30 mouse cellular contexts compared by ENCODE assay signal in genomic region chr4:119588037-119588436, GRCm38 (mm10). TPM values are rescaled to one million over a fixed set of nuclear protein-coding genes. Genes with fewer than 3 reads are reported as not detected.
DNase-seq lines count a peak whose midpoint lies in the region; ATAC-seq and TF ChIP-seq lines count a peak whose summit lies in the region.
"Had no signal": no experiment of that assay in that cellular context is flagged by ENCODE, and none has a peak within 500 bp of the region (broad histone marks: within the 10 kb centered on the region; RNA-seq: fewer than 3 reads in every experiment).

No protein-coding gene starts in this region.

- CTCF ChIA-PET in Patski (lab: Charles Lee): interaction anchor here (0.8 to 0.9 kb wide), 2 partner anchors 18 to 20 kb away, joined by 3 to 4 read pairs; no protein-coding TSS in a partner anchor

- no peak for ATAC-seq in liver, embryonic 12.5 days
- ATAC-seq in Patski: no peak
- ATAC-seq: forebrain, embryonic 15.5 days; inflammation-experienced regulatory T-cells, adult 6 months; midbrain, embryonic 16.5 days had no signal

- H3K9ac ChIP-seq in liver, adult 2 months (ENCODE audit: low read depth, low read length): no peak overlapping the region
- H3K9ac ChIP-seq in liver, embryonic 12.5 days: no peak overlapping the region
- H3K9ac ChIP-seq: embryonic facial prominence, embryonic 15.5 days; forebrain, embryonic 15.5 days; hindbrain, embryonic 13.5 days; stomach, embryonic 15.5 days had no signal

- peak; percentile 21; the same call in 1 of the 2 replicates for TF ChIP-seq CTCF in gastrocnemius, adult 2 months (IDR thresholded peaks at IDR 0.05)
- peak; percentile 8; the same call in 1 of the 2 replicates for TF ChIP-seq CTCF in liver, adult 2 months (IDR thresholded peaks at IDR 0.05; ENCODE audit: low read depth, low read length)
- TF ChIP-seq CTCF in Patski (IDR thresholded peaks at IDR 0.05): peak; percentile 30

- H3K9me3 ChIP-seq in liver, embryonic 12.5 days (replicated peaks): no peaks in the 10 kb centered on the region
- H3K9me3 ChIP-seq in midbrain, embryonic 10.5 days (replicated peaks): no peaks in the 10 kb centered on the region
- H3K9me3 ChIP-seq: embryonic facial prominence, embryonic 15.5 days; forebrain, embryonic 15.5 days; hindbrain, embryonic 13.5 days; megakaryocyte, embryonic 14.5 days; stomach, embryonic 15.5 days had no signal

- 100% methylated on average over 2 of the region's 2 CpGs for WGBS in liver, adult 2 months
- 89% methylated on average over 2 of the region's 2 CpGs for WGBS in liver, embryonic 12.5 days (ENCODE audit: insufficient replicate concordance)
- 95% methylated on average over 2 of the region's 2 CpGs for WGBS in midbrain, embryonic 10.5 days

- H3K79me2 ChIP-seq in liver, adult 2 months (ENCODE audit: control insufficient read depth, insufficient read depth, low read length): peaks cover 3% of the 10 kb centered on the region; the same call in 1 of the 2 replicates

- in situ Hi-C loops in Patski (cut with MboI; ENCODE audit: low pct_unique_long_range_greater_than_20kb): no loop called here

- POLR2A ChIA-PET in Patski (lab: Charles Lee): no interaction called here

- H3K27me3 ChIP-seq in liver, adult 2 months (ENCODE audit: control insufficient read depth, insufficient read depth, low read length): no peaks in the 10 kb centered on the region
- H3K27me3 ChIP-seq in liver, embryonic 12.5 days (replicated peaks): no peaks in the 10 kb centered on the region
- H3K27me3 ChIP-seq in Patski: no peaks in the 10 kb centered on the region
- H3K27me3 ChIP-seq in midbrain, embryonic 10.5 days (ENCODE audit: low read depth, poor library complexity, severe bottlenecking): no peaks in the 10 kb centered on the region
- H3K27me3 ChIP-seq: embryonic facial prominence, embryonic 15.5 days; forebrain, embryonic 15.5 days; hindbrain, embryonic 13.5 days; megakaryocyte, embryonic 14.5 days; stomach, embryonic 15.5 days had no signal

- DNase-seq in gastrocnemius, adult 2 months: no peak
- no peak for DNase-seq in gastrocnemius, postnatal 36 days
- no peak for DNase-seq in liver, adult 2 months (ENCODE audit: extremely low read depth, low read depth, low spot score)
- DNase-seq in A20 (ENCODE audit: low read depth, low spot score) (peak; percentile 42), Patski (ENCODE audit: low read depth, low spot score) (no peak)
- no peak for DNase-seq in cerebellum, adult 8-10 months
- no peak for DNase-seq in midbrain, embryonic 10.5 days (ENCODE audit: low spot score)
- DNase-seq: adrenal gland, postnatal 14 days; cerebellum, adult 9-10 months; gastrocnemius, postnatal 14 days; heart, adult 18-20 months; kidney, adult 9 months; kidney, postnatal 36 days; lung, postnatal 36 days; thymus, postnatal 36 days had no signal

- H3K27ac ChIP-seq in gastrocnemius, adult 2 months: no peak overlapping the region
- H3K27ac ChIP-seq in liver, adult 2 months (replicated peaks; ENCODE audit: insufficient read depth, low read depth, low read length): no peak overlapping the region
- H3K27ac ChIP-seq in liver, embryonic 12.5 days: no peak overlapping the region
- H3K27ac ChIP-seq in midbrain, embryonic 10.5 days (replicated peaks): no peak overlapping the region
- H3K27ac ChIP-seq: embryonic facial prominence, embryonic 15.5 days; forebrain, embryonic 15.5 days; hindbrain, embryonic 13.5 days; stomach, embryonic 15.5 days had no signal

- H3K4me3 ChIP-seq in gastrocnemius, adult 2 months: no peak overlapping the region
- H3K4me3 ChIP-seq in liver, adult 2 months (ENCODE audit: insufficient read depth, low read depth, low read length): no peak overlapping the region
- H3K4me3 ChIP-seq in liver, embryonic 12.5 days: no peak overlapping the region
- H3K4me3 ChIP-seq in midbrain, embryonic 10.5 days: no peak overlapping the region
- H3K4me3 ChIP-seq: embryonic facial prominence, embryonic 15.5 days; forebrain, embryonic 15.5 days; hindbrain, embryonic 13.5 days; megakaryocyte, embryonic 14.5 days; stomach, embryonic 15.5 days had no signal

- TF ChIP-seq POLR2A in liver, adult 2 months (IDR thresholded peaks at IDR 0.05; ENCODE audit: extremely low read depth, insufficient read depth, low read length): no peak

- intact Hi-C loops in gastrocnemius, adult 2 months (cut with DNase I): no loop called here
- intact Hi-C loops in gastrocnemius, postnatal 36 days (cut with DNase I): no loop called here

- no peaks in the 10 kb centered on the region; the same call in 1 of the 2 replicates for H3K4me1 ChIP-seq in liver, adult 2 months (ENCODE audit: control insufficient read depth, insufficient read depth, low read length)
- no peaks in the 10 kb centered on the region for H3K4me1 ChIP-seq in liver, embryonic 12.5 days
- peaks cover 6% of the 10 kb centered on the region for H3K4me1 ChIP-seq in midbrain, embryonic 10.5 days
- H3K4me1 ChIP-seq: embryonic facial prominence, embryonic 15.5 days; hindbrain, embryonic 13.5 days; stomach, embryonic 15.5 days had no signal

- peaks cover 15% of the 10 kb centered on the region for H3K36me3 ChIP-seq in liver, adult 2 months (ENCODE audit: control insufficient read depth, insufficient read depth, low read length)
- H3K36me3 ChIP-seq in liver, embryonic 12.5 days: peaks cover 25% of the 10 kb centered on the region
- peaks cover 29% of the 10 kb centered on the region for H3K36me3 ChIP-seq in midbrain, embryonic 10.5 days

- no peak overlapping the region for H3K4me2 ChIP-seq in liver, embryonic 12.5 days
- H3K4me2 ChIP-seq: embryonic facial prominence, embryonic 15.5 days; forebrain, embryonic 15.5 days; hindbrain, embryonic 13.5 days; stomach, embryonic 15.5 days had no signal

RNA-seq across cellular contexts. Expression of gene Frg2f1, which starts 48.7 kb away (rescaled TPM):
- total RNA-seq in gastrocnemius, adult 2 months (2021): 1 to 10 TPM; 4.0 to 4.5 TPM
- total RNA-seq in gastrocnemius, postnatal 36 days (2021): 1 to 10 TPM; 4.4 to 4.6 TPM
- 7.9 and 12.1 TPM in 2 replicates for total RNA-seq in liver, adult 2 months (2014; rRNA removed)
- polyA plus RNA-seq in liver, adult 2 months (2012; rRNA removed): 9.6 and 9.7 TPM in 2 replicates
- 1.1 and 1.2 TPM in 2 replicates for polyA plus RNA-seq in liver, embryonic 12.5 days (2016; fragmentation: Nextera tagmentation; extraction: Ambion mirVana)
- polyA plus RNA-seq in Patski (2021): 3.8 TPM
- 2.7 and 2.8 TPM in 2 replicates for polyA plus RNA-seq in midbrain, embryonic 10.5 days (2016; fragmentation: Nextera tagmentation; extraction: Ambion mirVana)

RNA-seq across cellular contexts. Expression of gene Guca2a, which starts 49.5 kb away (rescaled TPM):
- not detected for total RNA-seq in gastrocnemius, adult 2 months (2021)
- total RNA-seq in gastrocnemius, postnatal 36 days (2021): not detected
- not detected in 2 replicates for total RNA-seq in liver, adult 2 months (2014; rRNA removed)
- 0.36 and 1.2 TPM in 2 replicates for polyA plus RNA-seq in liver, adult 2 months (2012; rRNA removed)
- polyA plus RNA-seq in liver, embryonic 12.5 days (2016; fragmentation: Nextera tagmentation; extraction: Ambion mirVana): not detected in 2 replicates
- polyA plus RNA-seq in Patski (2021): not detected
- not detected in 2 replicates for polyA plus RNA-seq in midbrain, embryonic 10.5 days (2016; fragmentation: Nextera tagmentation; extraction: Ambion mirVana)
- total RNA-seq: adrenal gland, postnatal 14 days; common myeloid progenitor, adult 5-6 weeks; gastrocnemius, postnatal 14 days; heart, adult 18-20 months; heart, postnatal 25 days; left cerebral cortex, adult 18-20 months; left cerebral cortex, postnatal 25 days had no signal
- polyA plus RNA-seq: embryonic facial prominence, embryonic 15.5 days; forebrain, embryonic 15.5 days; heart, embryonic 14.5 days; hindbrain, embryonic 13.5 days; inflammation-experienced regulatory T-cells, adult 6 months; limb, embryonic 14.5 days; midbrain, embryonic 16.5 days; neural tube, embryonic 14.5 days had no signal

RNA-seq across cellular contexts. Expression of gene Foxj3, which starts 51.2 kb away (rescaled TPM):
- 10 to 100 TPM; 29.9 to 36.4 TPM for total RNA-seq in gastrocnemius, adult 2 months (2021)
- 10 to 100 TPM; 22.0 to 24.6 TPM for total RNA-seq in gastrocnemius, postnatal 36 days (2021)
- 6.2 and 7.7 TPM in 2 replicates for total RNA-seq in liver, adult 2 months (2014; rRNA removed)
- 5.0 and 6.7 TPM in 2 replicates for polyA plus RNA-seq in liver, adult 2 months (2012; rRNA removed)
- polyA plus RNA-seq in liver, embryonic 12.5 days (2016; fragmentation: Nextera tagmentation; extraction: Ambion mirVana): 10.0 and 10.8 TPM in 2 replicates
- 16.7 TPM for polyA plus RNA-seq in Patski (2021)
- polyA plus RNA-seq in midbrain, embryonic 10.5 days (2016; fragmentation: Nextera tagmentation; extraction: Ambion mirVana): 18.1 and 20.1 TPM in 2 replicates
